Mouse (Mus musculus) embryonic facial prominence, embryonic 11.5 days (tissue): ENCODE measurements at regions not wholly inside any gene's neighbourhood (a gene's known extent, or its start where the extent isn't known, plus 50 kb on each side); places are given as distances from the start of the nearest gene placed in this dataset.

Experiments used
- ATAC-seq: fragments of 200-750 bp; cut with Nextera tagmentation; replicated peaks from 2 replicates; pipeline ENCODE4 v1.8.0; 2017; ENCODE audit warnings: low read depth; ENCODE audit not compliant: insufficient number of reproducible peaks, low FRiP score, low TSS enrichment
- DNase-seq: peaks from one replicate; pipeline ENCODE4 v3.0.0-alpha.2; 2015; ENCODE audit warnings: low spot score
- H3K27ac ChIP-seq: fragments of 300-500 bp; sonication (generic); replicated peaks from 2 replicates; pipeline ENCODE4 v1.5.1; 2014; ENCODE audit warnings: mild to moderate bottlenecking, low read depth, low read length, control low read depth
- H3K27me3 ChIP-seq: fragments of 300-500 bp; sonication (generic); 2 replicates; pipeline ENCODE4 v1.6.1; 2014; ENCODE audit warnings: mild to moderate bottlenecking, low read length, moderate library complexity, mixed read lengths; ENCODE audit not compliant: control insufficient read depth, insufficient read depth
- H3K36me3 ChIP-seq: fragments of 300-500 bp; sonication (generic); replicated peaks from 2 replicates; pipeline ENCODE4 v1.6.1; 2014; ENCODE audit warnings: low read depth, mild to moderate bottlenecking, low read length, moderate library complexity, mixed read lengths; ENCODE audit not compliant: control insufficient read depth, insufficient read depth
- H3K4me1 ChIP-seq: fragments of 300-500 bp; sonication (generic); 2 replicates; pipeline ENCODE4 v1.6.1; 2014; ENCODE audit warnings: low read length, mixed read lengths; ENCODE audit not compliant: control insufficient read depth, insufficient read depth
- H3K4me2 ChIP-seq: fragments of 300-500 bp; sonication (generic); 2 replicates; pipeline ENCODE4 v1.6.1; 2014; ENCODE audit warnings: low read depth, mild to moderate bottlenecking, control low read depth, low read length, moderate library complexity
- H3K4me3 ChIP-seq: fragments of 300-500 bp; sonication (generic); 2 replicates; pipeline ENCODE4 v1.5.1; 2014; ENCODE audit warnings: low read depth, low read length, control low read depth
- H3K9ac ChIP-seq: fragments of 300-500 bp; sonication (generic); replicated peaks from 2 replicates; pipeline ENCODE4 v1.6.1; 2014; ENCODE audit warnings: mild to moderate bottlenecking, control low read depth, low read length
- H3K9me3 ChIP-seq: fragments of 300-500 bp; sonication (generic); replicated peaks from 2 replicates; pipeline ENCODE4 v1.6.1; 2016; ENCODE audit warnings: mild to moderate bottlenecking, low read length, inconsistent platforms, mixed read lengths; ENCODE audit not compliant: control insufficient read depth
- WGBS: fragments of 180-500 bp; shearing (Covaris S2); extraction: QIAGEN DNeasy Blood & Tissue Kit; methylation state at CpG from one replicate; pipeline ENCODE4 v1.1.7; 2014; 5-methylcytosine and 5-hydroxymethylcytosine counted together

DNA sequence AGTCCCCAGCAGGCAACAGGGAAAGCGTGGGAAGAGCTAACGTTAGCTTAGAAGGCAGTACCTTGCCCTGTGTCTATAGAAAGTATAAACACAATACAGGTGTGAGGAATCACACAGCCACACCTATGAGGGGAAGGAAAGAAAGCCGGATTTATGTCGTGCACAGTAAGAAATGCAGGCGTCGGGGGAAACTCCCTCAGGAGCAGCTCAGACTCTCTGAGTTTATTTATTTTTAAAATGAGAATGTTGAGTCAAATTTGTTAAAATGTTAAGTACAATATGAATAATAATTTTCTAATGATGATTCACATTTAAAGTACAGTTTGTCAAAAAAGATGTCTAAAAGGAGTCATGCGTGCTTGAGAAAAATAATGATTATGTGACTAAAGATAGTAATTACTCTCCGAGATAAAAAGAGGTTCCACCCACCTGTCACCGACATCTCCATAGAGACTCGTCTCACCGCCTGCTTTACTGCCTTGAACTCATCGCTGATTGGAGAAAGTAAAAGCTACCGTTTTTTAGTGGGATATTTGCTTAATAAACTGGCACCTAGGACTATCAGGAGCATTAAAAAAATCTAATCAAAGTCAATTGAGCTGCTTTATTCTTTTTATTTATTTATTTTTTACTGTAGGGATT, 104.5 kb upstream of the Kcnj15 start:
- Histone ChIP-seq H3K4me3 (no peak overlapping the region), H3K27me3 (no peaks in the 10 kb centered on the region), H3K36me3 (no peaks in the 10 kb centered on the region), H3K27ac (no peak overlapping the region), H3K4me1 (no peaks in the 10 kb centered on the region), H3K4me2 (no peak overlapping the region), H3K9me3 (no peaks in the 10 kb centered on the region), H3K9ac (no peak overlapping the region)
- ATAC-seq (no peak), DNase-seq (no peak)
- WGBS: 75% methylated on average over 13 of the region's 13 CpGs

DNA sequence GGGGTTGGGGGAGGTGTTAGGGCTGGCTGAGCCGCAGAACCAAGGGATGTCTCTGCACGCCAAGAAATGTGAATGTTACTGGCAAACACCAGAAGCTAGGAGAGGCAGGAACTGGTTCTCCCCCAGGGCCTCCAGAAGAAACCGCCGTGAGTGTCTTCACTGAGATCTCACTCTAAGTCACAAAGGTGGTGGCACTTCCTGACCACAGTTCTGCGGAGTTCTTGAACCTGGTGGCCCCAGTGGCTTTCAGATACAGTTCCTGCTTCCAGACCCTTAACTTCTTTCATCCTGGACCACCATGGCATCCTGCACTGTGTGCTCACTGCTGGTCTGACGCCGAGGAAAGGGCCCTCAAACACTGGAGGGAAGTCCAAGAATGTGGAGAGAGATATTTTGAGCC, 89.0 kb upstream of the Kcnj15 start:
- 79% methylated on average over 7 of the region's 7 CpGs for WGBS
- Histone ChIP-seq H3K27me3 (no peaks in the 10 kb centered on the region), H3K4me2 (no peak overlapping the region), H3K4me3 (no peak overlapping the region), H3K36me3 (no peaks in the 10 kb centered on the region), H3K9ac (no peak overlapping the region), H3K9me3 (no peaks in the 10 kb centered on the region), H3K4me1 (no peaks in the 10 kb centered on the region), H3K27ac (no peak overlapping the region)
- no peak for DNase-seq
- no peak for ATAC-seq

GRCm38 (mm10) chr16:95169346-95169745, 88.0 kb upstream of the Kcnj15 start:
- Histone ChIP-seq H3K9me3 (no peaks in the 10 kb centered on the region), H3K4me3 (no peak overlapping the region), H3K9ac (no peak overlapping the region), H3K27ac (no peak overlapping the region), H3K36me3 (no peaks in the 10 kb centered on the region), H3K4me1 (no peaks in the 10 kb centered on the region), H3K4me2 (no peak overlapping the region), H3K27me3 (no peaks in the 10 kb centered on the region)
- 98% methylated on average over 1 of the region's 1 CpGs for WGBS
- no peak for ATAC-seq
- no peak for DNase-seq

GRCm38 (mm10) chr16:95180562-95180961, 76.8 kb upstream of the Kcnj15 start:
- Histone ChIP-seq H3K9me3 (no peaks in the 10 kb centered on the region), H3K4me2 (no peak overlapping the region), H3K27ac (no peak overlapping the region), H3K4me3 (no peak overlapping the region), H3K27me3 (no peaks in the 10 kb centered on the region), H3K4me1 (no peaks in the 10 kb centered on the region), H3K36me3 (no peaks in the 10 kb centered on the region), H3K9ac (no peak overlapping the region)
- DNase-seq (no peak), ATAC-seq (no peak)
- 80% methylated on average over 5 of the region's 5 CpGs for WGBS

GRCm38 (mm10) chr16:95185341-95185740, 72.0 kb upstream of the Kcnj15 start:
- H3K4me2 ChIP-seq: no peak overlapping the region
- H3K36me3 ChIP-seq: no peaks in the 10 kb centered on the region
- no peaks in the 10 kb centered on the region for H3K9me3 ChIP-seq
- ATAC-seq (no peak), DNase-seq (no peak)
- no peaks in the 10 kb centered on the region for H3K27me3 ChIP-seq
- no peak overlapping the region for H3K9ac ChIP-seq
- WGBS: 91% methylated on average over 9 of the region's 9 CpGs
- H3K4me1 ChIP-seq: no peaks in the 10 kb centered on the region
- no peak overlapping the region for H3K27ac ChIP-seq
- no peak overlapping the region for H3K4me3 ChIP-seq

DNA sequence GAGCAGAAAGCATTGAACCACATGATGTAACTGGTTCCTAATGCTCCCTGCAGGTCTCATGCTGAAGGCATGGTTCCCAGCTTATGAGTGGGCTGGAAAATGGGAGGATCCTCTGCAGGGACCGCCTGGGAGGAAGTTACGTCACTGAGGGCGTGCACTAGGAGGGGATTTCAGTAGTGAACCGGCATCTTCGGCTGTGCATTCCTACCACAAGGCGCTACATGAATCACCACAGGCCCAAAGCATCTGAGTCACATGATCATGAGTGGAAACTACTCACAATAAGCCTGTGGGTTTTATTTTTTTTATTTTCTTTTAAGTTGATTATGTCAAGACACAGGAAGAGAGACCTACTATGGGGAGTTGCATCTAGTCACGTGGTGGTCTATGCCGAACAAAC, 68.2 kb upstream of the Kcnj15 start:
- WGBS: 86% methylated on average over 8 of the region's 8 CpGs
- no peak for ATAC-seq
- DNase-seq: no peak
- H3K4me2 ChIP-seq: no peak overlapping the region
- no peak overlapping the region for H3K4me3 ChIP-seq
- no peaks in the 10 kb centered on the region for H3K9me3 ChIP-seq
- H3K9ac ChIP-seq: no peak overlapping the region
- no peaks in the 10 kb centered on the region for H3K36me3 ChIP-seq
- no peaks in the 10 kb centered on the region for H3K27me3 ChIP-seq
- no peak overlapping the region for H3K27ac ChIP-seq
- no peaks in the 10 kb centered on the region for H3K4me1 ChIP-seq

GRCm38 (mm10) chr16:95194151-95194550, 63.2 kb upstream of the Kcnj15 start:
- Histone ChIP-seq H3K4me1 (no peaks in the 10 kb centered on the region), H3K27ac (no peak overlapping the region), H3K4me2 (no peak overlapping the region), H3K27me3 (no peaks in the 10 kb centered on the region), H3K36me3 (no peaks in the 10 kb centered on the region), H3K4me3 (no peak overlapping the region), H3K9ac (no peak overlapping the region), H3K9me3 (no peaks in the 10 kb centered on the region)
- WGBS: 69% methylated on average over 4 of the region's 4 CpGs
- DNase-seq (no peak), ATAC-seq (no peak)

GRCm38 (mm10) chr16:95196141-95196540, 61.2 kb upstream of the Kcnj15 start:
- WGBS: 85% methylated on average over 4 of the region's 4 CpGs
- Histone ChIP-seq H3K9ac (no peak overlapping the region), H3K4me1 (no peaks in the 10 kb centered on the region), H3K27me3 (no peaks in the 10 kb centered on the region), H3K4me3 (no peak overlapping the region), H3K27ac (no peak overlapping the region), H3K36me3 (no peaks in the 10 kb centered on the region), H3K9me3 (no peaks in the 10 kb centered on the region), H3K4me2 (no peak overlapping the region)
- no peak for DNase-seq
- no peak for ATAC-seq
